Comparison of ENCODE assay signal across 8 mouse cellular contexts in genomic region chr16:45724742-45725102, GRCm38 (mm10). TPM values are rescaled to one million over a fixed set of nuclear protein-coding genes. Genes with fewer than 3 reads are reported as not detected.
DNase-seq lines count a peak whose midpoint lies in the region; ATAC-seq and TF ChIP-seq lines count a peak whose summit lies in the region.

No protein-coding gene starts in this region.

- H3K27me3 ChIP-seq in E14TG2a.4 (ENCODE audit: insufficient read depth, low read length): no peaks in the 10 kb centered on the region
- H3K27me3 ChIP-seq in embryonic facial prominence, embryonic 13.5 days: no peaks in the 10 kb centered on the region
- no peaks in the 10 kb centered on the region for H3K27me3 ChIP-seq in limb, embryonic 12.5 days

- H3K4me3 ChIP-seq in gastrocnemius, adult 2 months: peak overlapping the region; percentile 65
- H3K4me3 ChIP-seq in E14TG2a.4 (replicated peaks; ENCODE audit: low read length): peak overlapping the region; percentile 78
- peak overlapping the region; percentile 59 for H3K4me3 ChIP-seq in embryonic facial prominence, embryonic 13.5 days
- peak overlapping the region; percentile 56 for H3K4me3 ChIP-seq in limb, embryonic 12.5 days (replicated peaks)

- H3K4me1 ChIP-seq in E14TG2a.4 (replicated peaks; ENCODE audit: low read depth, low read length): peaks cover 57% of the 10 kb centered on the region
- H3K4me1 ChIP-seq in embryonic facial prominence, embryonic 13.5 days: peaks cover 20% of the 10 kb centered on the region
- H3K4me1 ChIP-seq in limb, embryonic 12.5 days (replicated peaks): peaks cover 17% of the 10 kb centered on the region

- TF ChIP-seq CTCF in gastrocnemius, adult 2 months (IDR thresholded peaks at IDR 0.05): no peak
- no peak for TF ChIP-seq CTCF in E14TG2a.4 (conservative IDR thresholded peaks at IDR 0.05; ENCODE audit: low read length)

- ATAC-seq in embryonic facial prominence, embryonic 13.5 days (ENCODE audit: insufficient number of reproducible peaks, insufficient read depth, low FRiP score, low TSS enrichment, low read depth): 0 out of 2 replicates have a peak, but pooled peaks have one; percentile 16
- ATAC-seq in limb, embryonic 12.5 days (ENCODE audit: insufficient number of reproducible peaks, insufficient read depth, low FRiP score, low TSS enrichment, low read depth): peak; percentile 54; the same call in 1 of the 2 replicates

- H3K9me3 ChIP-seq in E14TG2a.4 (ENCODE audit: low read length): no peaks in the 10 kb centered on the region
- no peaks in the 10 kb centered on the region for H3K9me3 ChIP-seq in embryonic facial prominence, embryonic 13.5 days
- H3K9me3 ChIP-seq in limb, embryonic 12.5 days: no peaks in the 10 kb centered on the region

- intact Hi-C loops in gastrocnemius, adult 2 months (cut with DNase I): no loop called here
- intact Hi-C loops in gastrocnemius, postnatal 36 days (cut with DNase I): no loop called here

- under 1% methylated on average over 10 of the region's 10 CpGs for WGBS in embryonic facial prominence, embryonic 13.5 days
- WGBS in limb, embryonic 12.5 days: 3% methylated on average over 10 of the region's 10 CpGs

- peak overlapping the region; percentile 88 for H3K4me2 ChIP-seq in embryonic facial prominence, embryonic 13.5 days
- peak overlapping the region; percentile 87 for H3K4me2 ChIP-seq in limb, embryonic 12.5 days

- no peak overlapping the region for H3K27ac ChIP-seq in gastrocnemius, adult 2 months
- peak overlapping the region; percentile 22; the same call in 1 of the 2 replicates for H3K27ac ChIP-seq in embryonic facial prominence, embryonic 13.5 days
- no peak overlapping the region for H3K27ac ChIP-seq in limb, embryonic 12.5 days

- H3K36me3 ChIP-seq in E14TG2a.4 (ENCODE audit: insufficient read depth, low read length): peaks cover 32% of the 10 kb centered on the region
- H3K36me3 ChIP-seq in embryonic facial prominence, embryonic 13.5 days: peaks cover 18% of the 10 kb centered on the region
- peaks cover 19% of the 10 kb centered on the region for H3K36me3 ChIP-seq in limb, embryonic 12.5 days

- peak overlapping the region; percentile 82 for H3K9ac ChIP-seq in embryonic facial prominence, embryonic 13.5 days
- peak overlapping the region; percentile 74 for H3K9ac ChIP-seq in limb, embryonic 12.5 days (replicated peaks)

- DNase-seq in gastrocnemius, adult 2 months: no peak
- DNase-seq in gastrocnemius, postnatal 36 days: no peak
- DNase-seq in retina, postnatal 1 day: peak; percentile 90
- DNase-seq in c-Kit-positive CD71-positive TER-119-positive erythroid progenitor cells, embryonic 14.5 days (ENCODE audit: low spot score): no peak
- DNase-seq in spleen, postnatal 4 days (ENCODE audit: low spot score in 2 of 2): no peak

RNA-seq across cellular contexts. Expression of gene Tagln3, which starts 0.3 kb away (rescaled TPM):
- 1 to 10 TPM in 1 of 2 experiments, under 1 TPM in 1; 0.26 to 1.2 TPM for total RNA-seq in gastrocnemius, adult 2 months (2021)
- total RNA-seq in gastrocnemius, postnatal 36 days (2021): under 1 TPM; 0.20 to 0.42 TPM
- 22.2 and 25.4 TPM in 2 replicates for polyA plus RNA-seq in embryonic facial prominence, embryonic 13.5 days (2015; fragmentation: Nextera tagmentation; extraction: Ambion mirVana)
- 30.2 and 33.2 TPM in 2 replicates for polyA plus RNA-seq in limb, embryonic 12.5 days (2016; fragmentation: Nextera tagmentation; extraction: Ambion mirVana)

RNA-seq across cellular contexts. Expression of gene Abhd10, which starts 18.0 kb away (rescaled TPM):
- total RNA-seq in gastrocnemius, adult 2 months (2021): 10 to 100 TPM; 11.4 to 13.6 TPM
- 10 to 100 TPM in 1 of 2 experiments, 1 to 10 TPM in 1; 9.2 to 10.2 TPM for total RNA-seq in gastrocnemius, postnatal 36 days (2021)
- polyA plus RNA-seq in embryonic facial prominence, embryonic 13.5 days (2015; fragmentation: Nextera tagmentation; extraction: Ambion mirVana): 39.0 and 40.4 TPM in 2 replicates
- polyA plus RNA-seq in limb, embryonic 12.5 days (2016; fragmentation: Nextera tagmentation; extraction: Ambion mirVana): 37.3 and 41.5 TPM in 2 replicates

RNA-seq across cellular contexts. Expression of gene Tmprss7, which starts 31.3 kb away (rescaled TPM):
- total RNA-seq in gastrocnemius, adult 2 months (2021): not detected
- total RNA-seq in gastrocnemius, postnatal 36 days (2021): not detected
- 0.11 and 0.26 TPM in 2 replicates for polyA plus RNA-seq in embryonic facial prominence, embryonic 13.5 days (2015; fragmentation: Nextera tagmentation; extraction: Ambion mirVana)
- 0.20 and 0.27 TPM in 2 replicates for polyA plus RNA-seq in limb, embryonic 12.5 days (2016; fragmentation: Nextera tagmentation; extraction: Ambion mirVana)
